ENCODE assay signal across 9 mouse cellular contexts in the genomic region with DNA sequence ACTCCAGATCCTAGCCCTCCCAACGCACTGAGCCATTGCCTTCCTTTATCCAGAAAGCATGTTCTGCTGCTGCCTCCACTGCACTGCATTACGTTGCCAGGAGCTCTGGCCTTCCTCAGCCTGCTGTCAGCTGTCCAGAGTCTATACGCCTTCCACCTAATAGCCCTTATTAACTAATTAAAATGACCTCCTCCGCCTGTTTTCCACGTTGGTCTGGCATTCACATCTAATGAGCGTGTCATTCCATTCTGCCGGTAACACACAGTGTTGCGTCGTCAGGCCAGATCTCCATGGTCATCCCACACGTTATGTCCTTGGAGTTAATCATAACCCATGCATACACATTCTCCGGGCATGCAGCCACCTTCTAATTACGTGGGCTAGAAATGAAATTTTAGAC. TPM values are rescaled to one million over a fixed set of nuclear protein-coding genes. Genes with fewer than 3 reads are reported as not detected.
DNase-seq lines count a peak whose midpoint lies in the region; ATAC-seq lines count a peak whose summit lies in the region.
"Had no signal": no experiment of that assay in that cellular context is flagged by ENCODE, and none has a peak within 500 bp of the region (broad histone marks: within the 10 kb centered on the region; RNA-seq: fewer than 3 reads in every experiment).

No protein-coding gene starts in this region.

- no peaks in the 10 kb centered on the region for H3K9me3 ChIP-seq in hindbrain, embryonic 16.5 days (ENCODE audit: control insufficient read depth, low read length)
- H3K9me3 ChIP-seq in hindbrain, embryonic 12.5 days (replicated peaks), result no peaks in the 10 kb centered on the region
- no peaks in the 10 kb centered on the region for H3K9me3 ChIP-seq in intestine, embryonic 15.5 days
- no peaks in the 10 kb centered on the region for H3K9me3 ChIP-seq in limb, embryonic 10.5 days (replicated peaks)

- peak; percentile 85 for ATAC-seq in hindbrain, embryonic 16.5 days
- ATAC-seq in hindbrain, embryonic 12.5 days (ENCODE audit: low FRiP score), result no peak
- ATAC-seq in intestine, embryonic 15.5 days, result peak; percentile 76
- ATAC-seq in megakaryocyte progenitor cell, adult 5-6 weeks (replicated peaks; ENCODE audit: poor library complexity), result no peak
- no peak for ATAC-seq in CD4-positive, CD25-positive, alpha-beta regulatory T cell, adult 4 months

- H3K9ac ChIP-seq in hindbrain, embryonic 16.5 days (ENCODE audit: low read depth, low read length), result no peak overlapping the region
- H3K9ac ChIP-seq in hindbrain, embryonic 12.5 days, result no peak overlapping the region
- no peak overlapping the region for H3K9ac ChIP-seq in intestine, embryonic 15.5 days

- no peaks in the 10 kb centered on the region for H3K36me3 ChIP-seq in hindbrain, embryonic 16.5 days (ENCODE audit: control insufficient read depth, insufficient read depth, low read length)
- no peaks in the 10 kb centered on the region for H3K36me3 ChIP-seq in hindbrain, embryonic 12.5 days
- no peaks in the 10 kb centered on the region for H3K36me3 ChIP-seq in intestine, embryonic 15.5 days
- no peaks in the 10 kb centered on the region for H3K36me3 ChIP-seq in limb, embryonic 10.5 days

- H3K4me1 ChIP-seq in hindbrain, embryonic 16.5 days (ENCODE audit: control insufficient read depth, insufficient read depth, low read depth, low read length), result no peaks in the 10 kb centered on the region
- H3K4me1 ChIP-seq in hindbrain, embryonic 12.5 days, result no peaks in the 10 kb centered on the region
- no peaks in the 10 kb centered on the region for H3K4me1 ChIP-seq in intestine, embryonic 15.5 days (replicated peaks)
- H3K4me1 ChIP-seq in limb, embryonic 10.5 days, result peaks cover 16% of the 10 kb centered on the region

- DNase-seq in adrenal gland, adult 8-10 months, result peak; percentile 56
- DNase-seq in limb, embryonic 10.5 days (ENCODE audit: low spot score), result no peak
- no peak for DNase-seq in right cerebral cortex, postnatal 10 days (ENCODE audit: low spot score in 2 of 2)
- DNase-seq: thymus, postnatal 14 days had no signal

- H3K27ac ChIP-seq in hindbrain, embryonic 16.5 days (ENCODE audit: low read depth, low read length), result no peak overlapping the region
- no peak overlapping the region for H3K27ac ChIP-seq in hindbrain, embryonic 12.5 days
- H3K27ac ChIP-seq in intestine, embryonic 15.5 days, result 0 out of 2 replicates have a peak overlapping the region, but pooled peaks have one; percentile 40
- H3K27ac ChIP-seq in limb, embryonic 10.5 days, result 0 out of 2 replicates have a peak overlapping the region, but pooled peaks have one; percentile 8

- whole genome bisulfite sequencing in hindbrain, embryonic 16.5 days, result 38% methylated on average over 12 of the region's 12 CpGs
- WGBS in hindbrain, embryonic 12.5 days, result 54% methylated on average over 12 of the region's 12 CpGs
- 35% methylated on average over 12 of the region's 12 CpGs for WGBS in intestine, embryonic 15.5 days
- 35% methylated on average over 12 of the region's 12 CpGs for WGBS in limb, embryonic 10.5 days

- H3K27me3 ChIP-seq in hindbrain, embryonic 16.5 days (replicated peaks; ENCODE audit: control insufficient read depth, insufficient read depth, low read length), result no peaks in the 10 kb centered on the region; the same call in none of the 2 replicates
- H3K27me3 ChIP-seq in hindbrain, embryonic 12.5 days, result no peaks in the 10 kb centered on the region; the same call in 1 of the 2 replicates
- H3K27me3 ChIP-seq in intestine, embryonic 15.5 days (replicated peaks), result no peaks in the 10 kb centered on the region
- no peaks in the 10 kb centered on the region for H3K27me3 ChIP-seq in limb, embryonic 10.5 days (ENCODE audit: low read depth, poor library complexity, severe bottlenecking)

- no peak overlapping the region for H3K4me3 ChIP-seq in hindbrain, embryonic 16.5 days (ENCODE audit: low read length)
- H3K4me3 ChIP-seq in hindbrain, embryonic 12.5 days, result no peak overlapping the region
- H3K4me3 ChIP-seq in intestine, embryonic 15.5 days (replicated peaks), result no peak overlapping the region
- H3K4me3 ChIP-seq in limb, embryonic 10.5 days, result no peak overlapping the region

- no peak overlapping the region for H3K4me2 ChIP-seq in hindbrain, embryonic 16.5 days (ENCODE audit: low read length)
- no peak overlapping the region for H3K4me2 ChIP-seq in hindbrain, embryonic 12.5 days (replicated peaks)
- H3K4me2 ChIP-seq in intestine, embryonic 15.5 days (replicated peaks), result no peak overlapping the region

RNA-seq across cellular contexts. Expression of gene Med4, which starts 56.7 kb away (rescaled TPM):
- polyA plus RNA-seq in hindbrain, embryonic 16.5 days (2015; fragmentation: Nextera tagmentation; extraction: Ambion mirVana), result 77.8 and 78.9 TPM in 2 replicates
- 81.8 and 90.3 TPM in 2 replicates for polyA plus RNA-seq in hindbrain, embryonic 12.5 days (2016; fragmentation: Nextera tagmentation; extraction: Ambion mirVana)
- total RNA-seq in adrenal gland, adult 8-10 months (2022), result 10 to 100 TPM; 23.1 to 29.5 (median 26.1) TPM
- polyA plus RNA-seq in intestine, embryonic 15.5 days (2015; fragmentation: Nextera tagmentation; extraction: Ambion mirVana), result 65.9 and 67.6 TPM in 2 replicates
- 120 and 123 TPM in 2 replicates for polyA plus RNA-seq in limb, embryonic 10.5 days (2016; fragmentation: Nextera tagmentation; extraction: Ambion mirVana)
- 39.9 and 42.8 TPM in 2 replicates for total RNA-seq in megakaryocyte progenitor cell, adult 5-6 weeks (2015)
- 65.7 and 71.0 TPM in 2 replicates for total RNA-seq in megakaryocyte progenitor cell, adult 5-6 weeks (2017)
- polyA plus RNA-seq in CD4-positive, CD25-positive, alpha-beta regulatory T cell, adult 4 months (2017; shearing (Covaris generic)), result 10 to 100 TPM; 73.3 to 88.7 TPM

Comparison
In these comparisons a context has a peak if more than half of its experiments do, and no peak if none do; other contexts are left out.
1. ATAC-seq: peak in hindbrain, embryonic 16.5 days (single experiment) and intestine, embryonic 15.5 days (single experiment); none in hindbrain, embryonic 12.5 days (single experiment), megakaryocyte progenitor cell, adult 5-6 weeks (single experiment) and CD4-positive, CD25-positive, alpha-beta regulatory T cell, adult 4 months (single experiment).
2. H3K27ac ChIP-seq: peak in intestine, embryonic 15.5 days (single experiment) and limb, embryonic 10.5 days (single experiment); none in hindbrain, embryonic 16.5 days (single experiment) and hindbrain, embryonic 12.5 days (single experiment).